Mouse (Mus musculus) heart, embryonic 14.5 days (tissue): Measurements from ENCODE around the gene Map3k3. TPM values are rescaled to one million over a fixed set of nuclear protein-coding genes. Genes with fewer than 3 reads are reported as not detected.

Experiments used
- ATAC-seq: fragments of 200-750 bp; cut with Nextera tagmentation; 2 replicates; pipeline ENCODE4 v1.8.0; 2017; ENCODE audit warnings: low read depth, moderate TSS enrichment; ENCODE audit not compliant: insufficient number of reproducible peaks, insufficient read depth, low FRiP score
- H3K27ac ChIP-seq, 2 experiments: fragments of 200-500 bp in 1 of 2; fragments of 300-500 bp in 1 of 2; sonication (generic) in 1 of 2; replicated peaks in 1 of 2; 2 replicates each; pipeline ENCODE4 v1.5.1; 2012 to 2014; ENCODE audit warnings: low read depth in 2 of 2, low read length in 2 of 2, control low read depth in 1 of 2, mild to moderate bottlenecking in 1 of 2, mixed read lengths in 1 of 2; ENCODE audit not compliant: control insufficient read depth in 1 of 2, insufficient read depth in 1 of 2
- H3K27me3 ChIP-seq: fragments of 300-500 bp; sonication (generic); 2 replicates; pipeline ENCODE4 v1.6.1; 2014; ENCODE audit warnings: mild to moderate bottlenecking, low read length, control low read depth; ENCODE audit not compliant: control insufficient read depth, insufficient read depth
- H3K36me3 ChIP-seq: fragments of 300-500 bp; sonication (generic); 2 replicates; pipeline ENCODE4 v1.6.1; 2014; ENCODE audit warnings: mild to moderate bottlenecking, control low read depth, low read length, mixed read lengths; ENCODE audit not compliant: control insufficient read depth, insufficient read depth
- H3K4me1 ChIP-seq, 2 experiments: fragments of 200-500 bp in 1 of 2; fragments of 300-500 bp in 1 of 2; sonication (generic) in 1 of 2; 2 replicates each; pipeline ENCODE4 v1.6.1; 2012 to 2014; ENCODE audit warnings: low read length in 2 of 2, control low read depth in 1 of 2, mixed read lengths in 1 of 2; ENCODE audit not compliant: control insufficient read depth in 2 of 2, insufficient read depth in 2 of 2
- H3K4me2 ChIP-seq: fragments of 300-500 bp; sonication (generic); 2 replicates; pipeline ENCODE4 v1.6.1; 2014; ENCODE audit warnings: mild to moderate bottlenecking, low read length
- H3K4me3 ChIP-seq, 2 experiments: fragments of 200-500 bp in 1 of 2; fragments of 300-500 bp in 1 of 2; sonication (generic) in 1 of 2; 2 replicates each; pipeline ENCODE4 v1.5.1; 2012 to 2014; ENCODE audit warnings: low read length in 2 of 2, mild to moderate bottlenecking in 2 of 2, control low read depth in 1 of 2, low read depth in 1 of 2, moderate library complexity in 1 of 2; ENCODE audit not compliant: control insufficient read depth in 1 of 2, insufficient read depth in 1 of 2
- H3K9ac ChIP-seq: fragments of 300-500 bp; sonication (generic); 2 replicates; pipeline ENCODE4 v1.6.1; 2014; ENCODE audit warnings: mild to moderate bottlenecking, low read length
- H3K9me3 ChIP-seq: fragments of 300-500 bp; sonication (generic); 2 replicates; pipeline ENCODE4 v1.6.1; 2016; ENCODE audit warnings: low read length, control low read depth; ENCODE audit not compliant: control insufficient read depth
- WGBS: fragments of 180-500 bp; shearing (Covaris S2); extraction: QIAGEN DNeasy Blood & Tissue Kit; methylation state at CpG from one replicate; pipeline ENCODE4 v1.1.7; 2014; 5-methylcytosine and 5-hydroxymethylcytosine counted together
- polyA plus RNA-seq: library from polyadenylated mRNA; unstranded; fragments of >200 nt; fragmentation: Nextera tagmentation; extraction: Ambion mirVana; gene quantifications from 2 replicates; pipeline ENCODE4 v1.2.1, GENCODE M21; 2014

The Map3k3 gene
- polyA plus RNA-seq, 1 experiment from 2014 or later, result 28.6 TPM

GRCm38 (mm10) chr11:106173228-106173627, 88.8 kb downstream of the Map3k3 start:
- H3K36me3 ChIP-seq, result peaks cover 25% of the 10 kb centered on the region
- no peaks in the 10 kb centered on the region for H3K9me3 ChIP-seq
- ATAC-seq, result no peak
- no peak overlapping the region for H3K4me2 ChIP-seq
- WGBS, result 76% methylated on average over 2 of the region's 2 CpGs
- H3K4me3 ChIP-seq, result no peak overlapping the region
- H3K4me1 ChIP-seq, result no peaks in the 10 kb centered on the region
- H3K27me3 ChIP-seq, result no peaks in the 10 kb centered on the region
- no peak overlapping the region for H3K27ac ChIP-seq
- H3K9ac ChIP-seq, result no peak overlapping the region

GRCm38 (mm10) chr11:106174372-106174771, 90.0 kb downstream of the Map3k3 start:
- WGBS, result 81% methylated on average over 5 of the region's 5 CpGs
- H3K9ac ChIP-seq, result no peak overlapping the region
- H3K27me3 ChIP-seq, result no peaks in the 10 kb centered on the region

GRCm38 (mm10) chr11:106175081-106175480, 90.7 kb downstream of the Map3k3 start:
- WGBS, result 61% methylated on average over 3 of the region's 3 CpGs
- no peak overlapping the region for H3K9ac ChIP-seq
- no peak overlapping the region for H3K4me3 ChIP-seq
- H3K36me3 ChIP-seq, result peaks cover 11% of the 10 kb centered on the region
- H3K27me3 ChIP-seq, result no peaks in the 10 kb centered on the region
- no peak for ATAC-seq
- H3K4me1 ChIP-seq, result peaks cover 0 to 5% of the 10 kb centered on the region in 2 experiments; a peak in 1 of 4 replicates
- H3K4me2 ChIP-seq, result no peak overlapping the region
- H3K27ac ChIP-seq, result no peak overlapping the region
- H3K9me3 ChIP-seq, result no peaks in the 10 kb centered on the region

More at GRCm38 (mm10) chr11:106174372-106174771, 90.0 kb downstream of the Map3k3 start:
- no peak for ATAC-seq
- no peak overlapping the region for H3K27ac ChIP-seq
- no peaks in the 10 kb centered on the region for H3K4me1 ChIP-seq
- H3K4me3 ChIP-seq, result no peak overlapping the region
- H3K4me2 ChIP-seq, result no peak overlapping the region
- no peaks in the 10 kb centered on the region for H3K9me3 ChIP-seq
- H3K36me3 ChIP-seq, result peaks cover 19% of the 10 kb centered on the region

GRCm38 (mm10) chr11:106176372-106176771, 92.0 kb downstream of the Map3k3 start:
- Histone ChIP-seq H3K36me3 (peaks cover 14% of the 10 kb centered on the region; the same call in 1 of the 2 replicates), H3K4me1 (peaks cover 0 to 6% of the 10 kb centered on the region in 2 experiments; a peak in 1 of 4 replicates), H3K9ac (no peak overlapping the region), H3K27ac (no peak overlapping the region), H3K27me3 (no peaks in the 10 kb centered on the region), H3K4me3 (no peak overlapping the region), H3K9me3 (no peaks in the 10 kb centered on the region), H3K4me2 (no peak overlapping the region)
- 53% methylated on average over 5 of the region's 5 CpGs for WGBS
- no peak for ATAC-seq

GRCm38 (mm10) chr11:106178036-106178782, 93.8 kb downstream of the Map3k3 start:
- WGBS, result 68% methylated on average over 5 of the region's 5 CpGs
- Histone ChIP-seq H3K36me3 (peaks cover 18% of the 10 kb centered on the region; the same call in 1 of the 2 replicates), H3K4me3 (no peak overlapping the region), H3K9ac (no peak overlapping the region), H3K4me1 (peaks cover 0 to 6% of the 10 kb centered on the region in 2 experiments; a peak in 1 of 4 replicates), H3K27ac (no peak overlapping the region), H3K9me3 (no peaks in the 10 kb centered on the region), H3K27me3 (no peaks in the 10 kb centered on the region), H3K4me2 (no peak overlapping the region)
- ATAC-seq, result no peak

GRCm38 (mm10) chr11:106179711-106180448, 95.5 kb downstream of the Map3k3 start:
- Histone ChIP-seq H3K9me3 (no peaks in the 10 kb centered on the region), H3K36me3 (peaks cover 23% of the 10 kb centered on the region; the same call in 1 of the 2 replicates), H3K4me3 (no peak overlapping the region), H3K4me1 (peaks cover 0 to 6% of the 10 kb centered on the region in 2 experiments; a peak in 1 of 4 replicates), H3K27ac (no peak overlapping the region), H3K9ac (no peak overlapping the region), H3K27me3 (no peaks in the 10 kb centered on the region), H3K4me2 (no peak overlapping the region)
- ATAC-seq, result no peak
- whole genome bisulfite sequencing, result 66% methylated on average over 7 of the region's 7 CpGs

GRCm38 (mm10) chr11:106180449-106180801, 96.0 kb downstream of the Map3k3 start:
- no peak overlapping the region for H3K4me3 ChIP-seq
- no peak overlapping the region for H3K9ac ChIP-seq
- no peak overlapping the region for H3K4me2 ChIP-seq
- H3K27ac ChIP-seq, result no peak overlapping the region
- WGBS, result 81% methylated on average over 2 of the region's 2 CpGs
- H3K4me1 ChIP-seq, result peaks cover 0 to 6% of the 10 kb centered on the region in 2 experiments; a peak in 1 of 4 replicates
- peaks cover 23% of the 10 kb centered on the region; the same call in 1 of the 2 replicates for H3K36me3 ChIP-seq
- no peaks in the 10 kb centered on the region for H3K27me3 ChIP-seq
- no peak for ATAC-seq
- H3K9me3 ChIP-seq, result no peaks in the 10 kb centered on the region
